Mouse (Mus musculus): Measurements from ENCODE around the gene Ptprcap. TPM values are rescaled to one million over a fixed set of nuclear protein-coding genes. Genes with fewer than 3 reads are reported as not detected.
"Not testable (repeated sequence)": the region's sequence is repeated elsewhere in the genome, so short reads cannot be mapped to it uniquely, and the experiment has no call there.

Ptprcap gene
- total RNA-seq, 2 experiments from 2014 or later: 40.8 to 84.1 TPM

GRCm38 (mm10) chr19:4125268-4125667 lies 28.1 kb upstream of the Ptprcap start:
- ATAC-seq (replicated peaks; ENCODE audit: poor library complexity, severe bottlenecking): not testable (repeated sequence)

DNA sequence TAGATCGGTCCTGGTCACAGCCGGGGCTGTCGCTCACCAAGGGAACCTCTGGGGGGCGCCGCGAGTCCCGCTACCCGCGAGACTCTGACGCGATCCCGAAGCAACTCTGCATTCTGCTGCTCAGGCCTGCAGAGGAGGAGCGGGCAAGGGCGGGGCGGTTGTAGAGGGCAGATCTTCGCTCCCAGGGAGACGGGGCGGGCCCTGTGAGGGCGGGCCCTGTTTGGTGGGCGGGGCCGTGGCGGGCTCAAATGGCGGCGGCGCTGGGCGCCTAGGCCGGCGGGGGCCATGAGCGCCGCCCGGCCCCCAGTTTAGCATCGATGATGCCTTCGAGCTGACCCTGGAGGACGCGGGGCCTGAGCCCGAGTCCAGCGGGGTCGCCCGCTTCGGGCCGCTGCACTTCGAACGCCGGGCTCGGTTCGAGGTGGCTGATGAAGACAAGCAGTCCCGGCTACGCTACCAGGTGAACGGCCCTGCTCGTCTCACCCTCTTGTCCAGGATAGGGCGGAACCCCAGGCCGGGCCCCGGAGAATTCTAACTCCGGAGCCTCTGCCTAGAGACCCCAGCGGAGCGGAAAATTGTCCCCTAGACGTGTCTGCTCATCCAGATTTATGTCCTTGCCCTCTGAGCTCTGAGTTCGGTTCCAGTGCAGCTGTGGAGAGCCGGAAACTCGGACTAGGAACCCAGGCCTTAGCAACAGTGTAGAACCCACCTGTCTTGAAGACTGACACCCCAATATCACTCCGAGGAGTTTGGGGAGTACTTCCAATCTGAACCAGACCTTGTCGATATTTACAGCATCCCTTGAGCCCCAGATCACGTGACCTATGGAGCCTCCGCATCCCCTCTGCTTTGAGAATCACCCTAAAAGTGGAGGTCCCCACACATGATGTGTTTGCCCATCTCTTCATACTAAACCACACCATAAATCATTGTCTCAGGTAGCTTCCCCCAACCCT lies 27.4 kb upstream of the Ptprcap start, which contains the start of gene Aip:
Aip (minus strand) TSS at position 118 of the 956 bp plus-strand sequence.
- peak; percentile 75 for ATAC-seq (replicated peaks; ENCODE audit: poor library complexity, severe bottlenecking)

- no peak for ATAC-seq (replicated peaks; ENCODE audit: poor library complexity, severe bottlenecking)
Observed at GRCm38 (mm10) chr19:4126759-4127495, 26.5 kb upstream of the Ptprcap start.

- no peak for ATAC-seq (replicated peaks; ENCODE audit: poor library complexity, severe bottlenecking)
Observed at GRCm38 (mm10) chr19:4129462-4129861, 23.9 kb upstream of the Ptprcap start.

DNA sequence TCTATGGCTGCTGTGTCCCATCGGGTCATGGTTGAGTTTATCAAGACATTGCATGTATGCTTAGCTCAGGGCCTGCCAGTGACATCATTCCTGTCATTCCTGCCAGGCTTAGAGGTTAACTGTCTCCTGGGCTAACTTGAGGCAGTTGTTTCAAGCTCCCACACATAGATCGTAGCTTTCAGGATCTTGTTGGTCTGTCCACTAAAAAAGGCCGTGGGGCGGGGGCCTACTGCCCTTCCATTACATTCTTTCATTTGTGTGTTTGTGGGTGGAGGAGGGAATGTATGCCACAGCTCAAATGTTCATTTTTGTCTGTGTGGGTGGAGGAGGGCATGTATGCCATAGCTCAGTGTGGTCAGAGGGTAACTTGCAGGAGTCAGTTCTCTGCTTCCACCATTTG lies 23.3 kb upstream of the Ptprcap start:
- ATAC-seq (replicated peaks; ENCODE audit: poor library complexity, severe bottlenecking): no peak

- ATAC-seq (replicated peaks; ENCODE audit: poor library complexity, severe bottlenecking): no peak
Observed at GRCm38 (mm10) chr19:4131075-4131474, 22.3 kb upstream of the Ptprcap start.

DNA sequence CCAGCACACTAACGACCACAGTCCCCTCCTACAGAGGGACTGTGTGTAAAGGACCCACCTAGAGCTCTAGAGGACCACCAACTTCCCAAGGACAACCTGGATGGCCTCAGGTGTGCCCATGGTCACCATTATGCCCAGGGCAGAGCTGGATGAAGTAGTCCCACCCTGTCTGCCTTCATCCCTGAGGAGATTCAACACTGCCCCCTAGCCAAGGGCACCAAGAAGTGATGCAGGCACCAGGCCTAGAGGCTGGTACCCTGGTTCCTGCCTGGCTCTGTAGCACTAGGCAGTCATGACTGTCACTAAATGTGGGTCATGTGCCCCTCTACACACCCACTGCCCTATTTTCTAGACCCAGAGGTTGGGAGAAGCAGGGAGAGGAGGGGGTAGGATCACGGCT lies 21.6 kb upstream of the Ptprcap start:
- ATAC-seq (replicated peaks; ENCODE audit: poor library complexity, severe bottlenecking): no peak

- no peak for ATAC-seq (replicated peaks; ENCODE audit: poor library complexity, severe bottlenecking)
Observed at GRCm38 (mm10) chr19:4134354-4134753, 19.1 kb upstream of the Ptprcap start.

GRCm38 (mm10) chr19:4135229-4135962 lies 18.0 kb upstream of the Ptprcap start:
- not testable (repeated sequence) for ATAC-seq (replicated peaks; ENCODE audit: poor library complexity, severe bottlenecking)

GRCm38 (mm10) chr19:4135963-4136345 lies 17.4 kb upstream of the Ptprcap start:
- ATAC-seq (replicated peaks; ENCODE audit: poor library complexity, severe bottlenecking): peak; percentile 66

DNA sequence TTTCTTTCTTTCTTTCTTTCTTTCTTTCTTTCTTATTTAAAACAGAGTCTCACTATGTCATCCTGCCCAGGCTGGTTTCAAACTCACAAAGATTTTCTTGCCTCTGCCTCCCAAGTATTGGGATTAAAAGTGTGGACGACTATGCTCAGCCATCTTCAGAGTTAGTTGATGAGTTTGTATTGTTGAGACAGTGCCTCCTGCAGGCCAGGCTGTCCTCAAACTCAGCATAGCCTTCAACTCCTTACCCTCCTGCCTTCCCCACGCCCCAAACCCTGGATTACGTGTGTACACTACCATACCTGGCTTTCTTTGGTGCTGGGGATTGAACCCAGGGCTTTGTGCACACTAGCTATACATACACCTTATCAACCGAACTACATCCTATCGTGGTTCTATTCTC lies 16.9 kb upstream of the Ptprcap start:
- ATAC-seq (replicated peaks; ENCODE audit: poor library complexity, severe bottlenecking): no peak

DNA sequence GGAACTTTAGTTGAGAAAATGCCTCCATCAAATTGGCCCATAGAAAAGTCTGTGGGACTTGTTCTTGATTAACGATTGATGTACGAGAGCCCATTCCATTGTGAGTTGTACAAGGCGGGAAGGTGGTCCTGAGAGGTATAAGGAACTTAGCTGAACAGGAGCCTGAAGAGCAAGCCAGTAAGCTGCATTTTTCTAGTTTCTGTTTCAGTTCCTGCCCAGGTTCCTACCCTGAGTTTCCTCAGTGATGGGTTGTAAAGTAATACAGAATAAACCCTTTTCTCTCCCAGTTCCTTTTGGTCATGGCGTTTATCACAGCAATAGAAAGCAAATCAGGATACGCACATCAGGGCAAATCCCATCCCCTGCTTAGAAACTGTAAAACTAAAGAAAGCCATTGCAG lies 15.5 kb upstream of the Ptprcap start:
- ATAC-seq (replicated peaks; ENCODE audit: poor library complexity, severe bottlenecking): peak; percentile 44; the same call in 1 of the 2 replicates

DNA sequence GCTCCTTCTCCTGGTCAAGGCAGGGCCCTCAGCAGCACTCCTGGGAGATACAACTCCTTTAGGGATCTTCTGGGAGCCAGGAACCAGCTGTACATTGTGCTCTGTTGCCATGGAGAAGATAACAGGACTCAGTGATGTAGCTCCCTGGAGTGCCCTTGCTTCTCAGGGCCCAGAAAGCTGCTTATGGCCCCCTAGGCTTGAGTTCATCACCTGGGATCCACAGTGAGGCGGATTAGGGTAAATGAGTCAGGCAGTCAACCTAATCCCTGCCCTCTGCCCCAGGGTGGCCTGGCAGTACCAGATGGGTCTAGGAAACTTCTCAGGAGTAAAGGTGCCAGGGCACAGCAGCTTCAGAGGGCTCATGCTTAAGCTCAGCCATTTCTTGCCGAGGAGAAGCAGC lies 14.0 kb upstream of the Ptprcap start, which contains the start of gene Gpr152:
Gpr152 (plus strand) TSS at position 342 of the 400 bp plus-strand sequence.
- no peak for ATAC-seq (replicated peaks; ENCODE audit: poor library complexity, severe bottlenecking)

DNA sequence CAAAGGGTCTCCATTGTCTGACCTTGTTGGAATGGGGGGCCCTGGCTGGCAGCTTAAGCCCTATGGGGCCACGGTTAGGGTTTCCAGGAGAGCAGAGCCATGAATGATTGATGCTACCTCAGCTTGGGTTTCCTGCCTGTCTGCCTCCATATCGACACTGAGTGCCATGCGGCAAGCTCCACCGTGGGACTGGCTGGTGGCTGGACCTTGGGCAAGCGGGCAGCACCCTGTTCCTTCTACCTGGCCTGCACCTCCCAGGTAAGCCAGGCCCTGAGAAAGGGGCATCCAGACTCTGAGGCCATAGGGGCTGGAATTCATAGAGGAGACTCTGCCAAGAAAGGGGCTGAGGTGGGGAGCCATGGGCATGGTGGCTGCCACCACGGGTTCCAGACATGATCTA lies 13.3 kb upstream of the Ptprcap start:
- ATAC-seq (replicated peaks; ENCODE audit: poor library complexity, severe bottlenecking): no peak

DNA sequence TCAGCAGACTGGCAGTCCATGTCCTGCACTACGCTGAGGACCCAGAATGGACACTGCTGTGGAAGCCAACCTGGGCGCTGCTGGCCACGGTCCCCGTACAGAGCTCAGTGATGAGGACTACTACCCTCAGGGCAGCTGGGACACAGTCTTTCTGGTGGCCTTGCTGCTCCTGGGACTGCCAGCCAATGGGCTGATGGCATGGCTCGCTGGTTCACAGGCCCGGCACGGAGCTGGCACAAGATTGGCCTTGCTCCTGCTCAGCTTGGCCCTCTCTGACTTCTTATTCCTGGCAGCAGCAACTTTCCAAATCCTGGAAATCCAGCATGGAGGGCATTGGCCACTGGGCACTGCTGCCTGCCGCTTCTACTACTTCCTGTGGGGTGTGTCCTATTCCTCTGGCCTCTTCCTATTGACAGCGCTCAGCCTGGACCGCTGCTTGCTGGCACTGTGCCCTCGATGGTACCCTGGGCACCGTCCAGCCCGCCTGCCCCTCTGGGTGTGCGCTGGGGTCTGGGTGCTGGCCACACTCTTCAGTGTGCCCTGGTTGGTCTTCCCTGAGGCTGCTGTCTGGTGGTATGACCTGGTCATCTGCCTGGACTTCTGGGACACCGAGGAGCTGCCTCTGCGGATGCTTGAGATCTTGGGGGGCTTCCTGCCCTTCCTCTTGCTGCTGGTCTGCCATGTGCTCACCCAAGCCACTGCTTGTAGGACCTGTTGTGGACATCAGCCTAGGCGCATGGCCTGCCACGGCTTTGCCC lies 10.8 kb upstream of the Ptprcap start:
- no peak for ATAC-seq (replicated peaks; ENCODE audit: poor library complexity, severe bottlenecking)

DNA sequence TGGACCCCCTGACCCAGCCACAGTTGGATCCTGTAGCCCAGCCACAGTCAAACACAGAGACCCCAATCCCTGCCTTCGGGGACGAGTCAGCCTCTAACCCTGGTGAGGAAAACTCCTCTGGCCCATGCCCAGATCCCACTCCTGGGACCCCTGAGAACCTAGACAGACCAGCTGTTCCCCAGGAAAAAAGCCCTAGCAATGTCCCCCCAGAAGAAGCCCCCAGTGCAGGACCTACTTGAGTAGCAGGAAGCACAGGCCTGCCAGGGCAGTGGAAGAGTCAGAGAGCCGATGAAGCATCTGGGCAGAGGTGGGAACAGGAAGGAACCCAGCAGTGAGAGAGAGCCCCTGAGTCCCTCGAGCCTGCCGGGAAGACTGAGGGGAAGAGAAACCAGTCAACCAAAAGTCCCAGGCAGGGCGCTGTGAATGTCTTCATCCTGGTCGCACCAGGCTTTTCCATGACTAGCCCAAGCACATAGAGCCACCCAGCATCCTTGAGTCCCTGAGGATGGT lies 9.6 kb upstream of the Ptprcap start, which contains the start of gene Cabp4:
Cabp4 (minus strand) TSS at position 275 of the 510 bp plus-strand sequence.
- peak; percentile 23; the same call in 1 of the 2 replicates for ATAC-seq (replicated peaks; ENCODE audit: poor library complexity, severe bottlenecking)

DNA sequence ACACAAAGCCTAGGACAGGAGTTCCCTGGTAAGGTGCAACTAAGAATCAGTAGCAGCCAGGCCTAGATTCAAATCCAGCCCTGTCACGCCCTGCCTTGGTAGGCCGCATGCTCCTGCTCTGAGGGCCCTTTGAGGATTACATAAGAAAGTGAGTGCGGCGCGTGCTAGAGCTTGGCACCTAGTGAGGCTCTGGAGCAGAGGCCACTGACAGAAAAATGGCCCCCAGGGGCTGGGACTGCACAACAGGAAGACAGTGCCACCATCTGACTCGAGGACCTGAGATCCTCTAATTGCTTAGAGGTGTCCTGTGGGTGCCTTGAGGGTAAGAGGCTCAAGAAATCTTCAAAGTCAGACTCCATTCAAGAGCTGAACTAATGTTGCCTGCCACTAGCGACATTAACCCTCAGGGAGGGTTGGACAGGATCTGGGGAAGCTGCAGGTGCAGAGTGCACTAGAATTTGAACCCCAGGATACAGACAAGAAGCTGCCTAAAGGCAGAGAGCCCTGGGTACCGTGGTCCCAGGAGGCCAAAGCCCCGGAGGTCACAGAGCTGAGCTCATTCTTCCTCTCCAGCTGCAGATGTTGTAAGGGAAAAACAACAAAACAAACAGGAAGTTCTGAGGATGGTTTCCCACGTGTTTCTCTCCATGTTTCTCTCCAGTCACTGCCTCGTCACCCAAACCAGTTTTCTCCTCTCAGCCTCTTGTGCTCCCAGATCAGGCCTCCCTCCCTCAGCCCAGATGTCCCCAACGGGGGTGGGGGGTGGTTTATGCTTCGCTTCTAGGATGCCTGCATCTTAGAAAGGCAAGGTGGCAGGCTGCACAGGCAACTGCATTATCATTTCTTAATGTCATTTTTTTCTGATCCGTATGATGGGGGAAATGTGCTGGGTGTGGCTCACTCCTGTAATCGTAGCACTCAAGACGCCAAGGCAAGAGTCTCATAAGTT lies 8.6 kb upstream of the Ptprcap start:
- ATAC-seq (replicated peaks; ENCODE audit: poor library complexity, severe bottlenecking): no peak

DNA sequence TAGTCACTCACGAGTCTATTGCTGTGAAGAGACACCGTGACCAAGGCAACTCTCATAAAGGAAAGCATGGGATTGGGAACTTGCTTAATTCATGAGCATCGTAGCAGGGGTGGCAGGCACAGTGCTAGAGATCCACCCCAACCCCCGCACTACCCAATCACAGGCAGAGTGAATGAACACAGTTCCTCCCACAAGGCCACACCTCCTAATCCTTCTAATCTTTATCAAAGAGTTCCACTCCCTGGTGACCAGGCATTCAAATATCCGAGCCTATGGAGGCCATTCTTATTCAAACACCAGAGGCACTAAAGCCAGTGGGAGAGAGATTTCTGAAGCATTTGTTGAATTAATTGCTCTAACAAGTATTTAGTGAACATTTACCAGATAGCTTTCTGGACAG lies 7.5 kb upstream of the Ptprcap start:
- ATAC-seq (replicated peaks; ENCODE audit: poor library complexity, severe bottlenecking): no peak

All from granulocyte monocyte progenitor cell, adult 5-6 weeks (primary cell).